Mouse (Mus musculus): ENCODE results near the gene Atp8b4. TPM values are rescaled to one million over a fixed set of nuclear protein-coding genes. Genes with fewer than 3 reads are reported as not detected.
A peak's percentile ranks its signal among the peaks of the same experiment; 100 is the strongest.

The Atp8b4 gene
- polyA plus RNA-seq, 1 experiment, result 0.97 TPM

GRCm38 (mm10) chr2:126441586-126441985 lies 58.9 kb downstream of the Atp8b4 start:
- Histone ChIP-seq H3K27ac (ENCODE audit: insufficient read depth, low read depth, low read length) (no peak overlapping the region), H3K27me3 (replicated peaks; ENCODE audit: control insufficient read depth, insufficient read depth, low read length) (no peaks in the 10 kb centered on the region), H3K4me1 (ENCODE audit: control insufficient read depth, insufficient read depth, low read length) (no peaks in the 10 kb centered on the region), H3K36me3 (ENCODE audit: control insufficient read depth, insufficient read depth, low read length) (no peaks in the 10 kb centered on the region), H3K4me3 (ENCODE audit: insufficient read depth, low read depth, low read length) (no peak overlapping the region)
- WGBS, result 79% methylated on average over 4 of the region's 4 CpGs
- DNase-seq, result no peak
- TF ChIP-seq CTCF (conservative IDR thresholded peaks at IDR 0.05; ENCODE audit: insufficient read depth, insufficient read length, low read depth, low read length) (no peak), POLR2A (IDR thresholded peaks at IDR 0.05; ENCODE audit: low read depth, low read length) (no peak)

GRCm38 (mm10) chr2:126434712-126435111 lies 65.8 kb downstream of the Atp8b4 start:
- Histone ChIP-seq H3K4me3 (ENCODE audit: insufficient read depth, low read depth, low read length) (no peak overlapping the region), H3K27ac (ENCODE audit: insufficient read depth, low read depth, low read length) (no peak overlapping the region), H3K36me3 (ENCODE audit: control insufficient read depth, insufficient read depth, low read length) (no peaks in the 10 kb centered on the region), H3K27me3 (replicated peaks; ENCODE audit: control insufficient read depth, insufficient read depth, low read length) (no peaks in the 10 kb centered on the region), H3K4me1 (ENCODE audit: control insufficient read depth, insufficient read depth, low read length) (no peaks in the 10 kb centered on the region)
- WGBS, result 63% methylated on average over 1 of the region's 1 CpGs
- DNase-seq, result no peak
- no peak for TF ChIP-seq CTCF (conservative IDR thresholded peaks at IDR 0.05; ENCODE audit: insufficient read depth, insufficient read length, low read depth, low read length)
- TF ChIP-seq POLR2A (IDR thresholded peaks at IDR 0.05; ENCODE audit: low read depth, low read length), result no peak

DNA sequence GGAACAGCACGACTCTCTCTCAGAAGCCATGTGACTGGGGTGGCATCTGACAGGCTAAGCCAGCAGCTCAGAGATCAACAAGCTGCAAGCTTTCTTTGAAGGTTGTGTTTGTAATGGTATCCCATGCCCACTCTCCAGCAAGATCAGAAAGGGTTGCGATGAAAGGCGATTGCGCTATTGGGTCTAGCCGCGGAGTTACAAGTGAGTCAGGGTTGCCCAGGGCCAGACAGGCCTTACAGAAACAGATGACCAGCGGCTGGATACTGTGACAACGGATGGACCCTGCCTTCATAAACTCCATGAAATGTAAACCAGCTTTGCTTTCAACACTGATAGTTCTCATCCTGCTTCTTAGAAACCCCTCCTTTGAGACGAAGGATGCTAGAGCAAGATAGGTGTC lies 66.2 kb downstream of the Atp8b4 start:
- H3K4me1 ChIP-seq (ENCODE audit: control insufficient read depth, insufficient read depth, low read length), result no peaks in the 10 kb centered on the region
- H3K36me3 ChIP-seq (ENCODE audit: control insufficient read depth, insufficient read depth, low read length), result no peaks in the 10 kb centered on the region
- H3K4me3 ChIP-seq (ENCODE audit: insufficient read depth, low read depth, low read length), result no peak overlapping the region
- WGBS, result 83% methylated on average over 9 of the region's 9 CpGs
- no peaks in the 10 kb centered on the region for H3K27me3 ChIP-seq (replicated peaks; ENCODE audit: control insufficient read depth, insufficient read depth, low read length)
- no peak for DNase-seq
- no peak overlapping the region for H3K27ac ChIP-seq (ENCODE audit: insufficient read depth, low read depth, low read length)
- TF ChIP-seq CTCF (conservative IDR thresholded peaks at IDR 0.05; ENCODE audit: insufficient read depth, insufficient read length, low read depth, low read length) (no peak), POLR2A (IDR thresholded peaks at IDR 0.05; ENCODE audit: low read depth, low read length) (no peak)

GRCm38 (mm10) chr2:126432481-126433066 lies 67.9 kb downstream of the Atp8b4 start:
- no peak for TF ChIP-seq POLR2A (IDR thresholded peaks at IDR 0.05; ENCODE audit: low read depth, low read length)
- no peak for TF ChIP-seq CTCF (conservative IDR thresholded peaks at IDR 0.05; ENCODE audit: insufficient read depth, insufficient read length, low read depth, low read length)
- DNase-seq, result no peak
- H3K4me3 ChIP-seq (ENCODE audit: insufficient read depth, low read depth, low read length), result no peak overlapping the region
- H3K27me3 ChIP-seq (replicated peaks; ENCODE audit: control insufficient read depth, insufficient read depth, low read length), result no peaks in the 10 kb centered on the region
- WGBS, result 85% methylated on average over 9 of the region's 9 CpGs
- H3K4me1 ChIP-seq (ENCODE audit: control insufficient read depth, insufficient read depth, low read length), result no peaks in the 10 kb centered on the region
- no peak overlapping the region for H3K27ac ChIP-seq (ENCODE audit: insufficient read depth, low read depth, low read length)
- H3K36me3 ChIP-seq (ENCODE audit: control insufficient read depth, insufficient read depth, low read length), result no peaks in the 10 kb centered on the region

DNA sequence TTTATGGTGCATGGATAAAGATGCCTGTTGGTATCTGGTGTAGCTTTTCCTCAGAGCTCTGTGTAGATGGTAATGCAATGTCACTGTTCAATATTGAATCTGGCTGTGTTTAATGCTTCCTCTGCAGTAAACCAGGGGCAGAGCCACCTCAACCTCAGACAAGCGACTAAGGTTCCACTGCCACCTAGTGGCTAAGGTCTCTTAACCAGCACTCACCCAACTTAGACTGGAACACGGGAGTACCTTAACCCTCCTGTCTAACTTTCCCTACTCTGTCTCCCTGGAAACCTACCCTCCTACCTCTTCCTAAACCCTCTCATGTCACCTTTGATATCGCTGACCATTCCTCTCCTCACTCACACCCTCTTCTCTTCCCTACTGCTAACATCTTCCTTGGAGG lies 71.2 kb downstream of the Atp8b4 start:
- no peaks in the 10 kb centered on the region for H3K4me1 ChIP-seq (ENCODE audit: control insufficient read depth, insufficient read depth, low read length)
- DNase-seq, result peak; percentile 58
- 14% methylated on average over 3 of the region's 3 CpGs for WGBS
- no peaks in the 10 kb centered on the region for H3K36me3 ChIP-seq (ENCODE audit: control insufficient read depth, insufficient read depth, low read length)
- no peaks in the 10 kb centered on the region for H3K27me3 ChIP-seq (replicated peaks; ENCODE audit: control insufficient read depth, insufficient read depth, low read length)
- H3K27ac ChIP-seq (ENCODE audit: insufficient read depth, low read depth, low read length), result no peak overlapping the region
- no peak for TF ChIP-seq POLR2A (IDR thresholded peaks at IDR 0.05; ENCODE audit: low read depth, low read length)
- TF ChIP-seq CTCF (conservative IDR thresholded peaks at IDR 0.05; ENCODE audit: insufficient read depth, insufficient read length, low read depth, low read length), result peak; percentile 92
- H3K4me3 ChIP-seq (ENCODE audit: insufficient read depth, low read depth, low read length), result no peak overlapping the region

- Histone ChIP-seq H3K4me1 (ENCODE audit: control insufficient read depth, insufficient read depth, low read length) (no peaks in the 10 kb centered on the region), H3K27ac (ENCODE audit: insufficient read depth, low read depth, low read length) (no peak overlapping the region), H3K36me3 (ENCODE audit: control insufficient read depth, insufficient read depth, low read length) (no peaks in the 10 kb centered on the region), H3K27me3 (replicated peaks; ENCODE audit: control insufficient read depth, insufficient read depth, low read length) (no peaks in the 10 kb centered on the region), H3K4me3 (ENCODE audit: insufficient read depth, low read depth, low read length) (no peak overlapping the region)
- no peak for DNase-seq
- no peak for TF ChIP-seq CTCF (conservative IDR thresholded peaks at IDR 0.05; ENCODE audit: insufficient read depth, insufficient read length, low read depth, low read length)
- TF ChIP-seq POLR2A (IDR thresholded peaks at IDR 0.05; ENCODE audit: low read depth, low read length), result no peak
- 42% methylated on average over 3 of the region's 3 CpGs for WGBS
Observed at GRCm38 (mm10) chr2:126425223-126425622, 75.3 kb downstream of the Atp8b4 start.

- Histone ChIP-seq H3K4me1 (ENCODE audit: control insufficient read depth, insufficient read depth, low read length) (no peaks in the 10 kb centered on the region), H3K36me3 (ENCODE audit: control insufficient read depth, insufficient read depth, low read length) (no peaks in the 10 kb centered on the region), H3K4me3 (ENCODE audit: insufficient read depth, low read depth, low read length) (no peak overlapping the region), H3K27ac (ENCODE audit: insufficient read depth, low read depth, low read length) (no peak overlapping the region), H3K27me3 (replicated peaks; ENCODE audit: control insufficient read depth, insufficient read depth, low read length) (no peaks in the 10 kb centered on the region)
- no peak for DNase-seq
- TF ChIP-seq POLR2A (IDR thresholded peaks at IDR 0.05; ENCODE audit: low read depth, low read length), result no peak
- TF ChIP-seq CTCF (conservative IDR thresholded peaks at IDR 0.05; ENCODE audit: insufficient read depth, insufficient read length, low read depth, low read length), result no peak
- WGBS, result 81% methylated on average over 8 of the region's 8 CpGs
Observed at GRCm38 (mm10) chr2:126424714-126425113, 75.8 kb downstream of the Atp8b4 start.

Data from kidney, adult 2 months (tissue).